Mouse (Mus musculus): ENCODE results near the gene Il11ra1. TPM values are rescaled to one million over a fixed set of nuclear protein-coding genes. Genes with fewer than 3 reads are reported as not detected.

The Il11ra1 gene
- polyA plus RNA-seq, 1 experiment from 2014 or later, result 83.7 TPM

DNA sequence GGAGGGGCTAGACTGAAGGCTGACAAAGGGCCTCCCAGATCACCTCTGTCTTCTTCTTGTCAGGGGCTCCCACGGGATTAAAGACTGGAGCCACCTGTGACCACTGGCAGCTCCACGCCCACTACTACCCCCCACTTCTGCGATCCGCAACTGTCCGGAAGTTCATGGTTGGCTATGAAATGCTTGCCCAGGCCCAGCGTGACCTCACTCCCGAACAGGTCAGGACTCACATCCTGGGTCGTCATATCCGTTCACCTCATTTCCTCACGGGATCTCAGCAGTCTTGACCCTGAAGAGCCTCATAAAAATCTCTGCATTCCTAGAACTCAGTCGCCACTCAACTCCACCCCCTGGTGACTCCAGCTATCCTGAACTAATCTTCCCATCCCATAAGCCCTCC, 58.2 kb downstream of the Il11ra1 start:
- 81% methylated on average over 11 of the region's 11 CpGs for WGBS
- no peak for ATAC-seq (ENCODE audit: low FRiP score)
- no peak overlapping the region for H3K4me3 ChIP-seq (ENCODE audit: low read depth, low read length)
- H3K27me3 ChIP-seq (ENCODE audit: control insufficient read depth, insufficient read depth, low read length), result no peaks in the 10 kb centered on the region
- no peak overlapping the region for H3K4me2 ChIP-seq (replicated peaks; ENCODE audit: low read depth, low read length)
- DNase-seq (ENCODE audit: low spot score), result no peak
- H3K36me3 ChIP-seq (ENCODE audit: control insufficient read depth, insufficient read depth, low read length), result no peaks in the 10 kb centered on the region
- no peaks in the 10 kb centered on the region for H3K9me3 ChIP-seq (ENCODE audit: control insufficient read depth, low read length)
- H3K4me1 ChIP-seq (replicated peaks; ENCODE audit: control insufficient read depth, insufficient read depth, low read length), result peaks cover 2% of the 10 kb centered on the region; the same call in 1 of the 2 replicates
- no peak overlapping the region for H3K27ac ChIP-seq (ENCODE audit: low read depth, low read length)
- H3K9ac ChIP-seq (ENCODE audit: low read depth, low read length), result no peak overlapping the region

DNA sequence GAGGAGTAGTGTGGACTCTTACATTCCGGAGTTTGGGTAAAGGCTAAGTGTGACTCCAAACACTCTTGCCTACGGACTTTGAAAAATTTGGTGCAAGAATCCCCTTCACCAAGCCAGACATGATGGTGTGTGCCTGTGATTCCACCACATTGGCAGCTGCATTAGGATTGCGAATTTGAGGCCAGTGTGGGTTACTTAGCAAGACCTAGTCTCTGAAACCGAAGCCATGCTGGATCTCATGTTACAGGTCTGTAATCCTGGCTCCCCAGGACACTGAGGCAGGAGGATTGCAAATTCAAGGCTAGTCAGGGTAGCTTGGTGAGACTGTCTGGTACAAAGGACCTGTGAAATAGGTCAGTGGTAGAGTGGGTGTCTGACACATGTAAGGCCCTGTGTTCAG, 58.9 kb downstream of the Il11ra1 start:
- Histone ChIP-seq H3K27ac (ENCODE audit: low read depth, low read length) (no peak overlapping the region), H3K4me1 (replicated peaks; ENCODE audit: control insufficient read depth, insufficient read depth, low read length) (peaks cover 2% of the 10 kb centered on the region; the same call in 1 of the 2 replicates), H3K9ac (ENCODE audit: low read depth, low read length) (no peak overlapping the region), H3K9me3 (ENCODE audit: control insufficient read depth, low read length) (no peaks in the 10 kb centered on the region), H3K4me3 (ENCODE audit: low read depth, low read length) (no peak overlapping the region), H3K36me3 (ENCODE audit: control insufficient read depth, insufficient read depth, low read length) (no peaks in the 10 kb centered on the region), H3K27me3 (ENCODE audit: control insufficient read depth, insufficient read depth, low read length) (no peaks in the 10 kb centered on the region), H3K4me2 (replicated peaks; ENCODE audit: low read depth, low read length) (no peak overlapping the region)
- ATAC-seq (ENCODE audit: low FRiP score), result no peak
- 86% methylated on average over 4 of the region's 4 CpGs for WGBS
- DNase-seq (ENCODE audit: low spot score), result no peak

DNA sequence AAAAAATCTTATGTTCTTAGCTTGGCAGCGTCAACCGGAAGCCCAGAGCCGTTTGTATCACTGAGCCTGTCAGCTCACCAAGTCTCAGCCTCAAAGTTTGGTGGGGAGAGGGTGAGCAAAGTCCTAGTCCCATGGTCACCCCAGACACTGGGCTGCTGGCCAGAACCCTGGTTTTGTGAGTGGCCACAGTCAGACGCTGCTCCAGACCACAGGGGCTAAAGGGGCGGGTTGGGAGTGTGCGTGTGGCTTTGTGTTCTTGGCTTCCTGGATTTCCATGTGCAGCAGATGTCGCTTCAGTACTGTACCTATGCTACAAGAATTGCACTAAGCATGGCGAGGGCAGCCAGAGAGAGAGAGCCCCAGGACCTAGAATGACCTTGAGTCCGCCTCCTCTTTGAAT, 59.4 kb downstream of the Il11ra1 start:
- Histone ChIP-seq H3K36me3 (ENCODE audit: control insufficient read depth, insufficient read depth, low read length) (no peaks in the 10 kb centered on the region), H3K27ac (ENCODE audit: low read depth, low read length) (no peak overlapping the region), H3K4me3 (ENCODE audit: low read depth, low read length) (no peak overlapping the region), H3K4me1 (replicated peaks; ENCODE audit: control insufficient read depth, insufficient read depth, low read length) (peaks cover 2% of the 10 kb centered on the region; the same call in 1 of the 2 replicates), H3K9ac (ENCODE audit: low read depth, low read length) (no peak overlapping the region), H3K4me2 (replicated peaks; ENCODE audit: low read depth, low read length) (no peak overlapping the region), H3K27me3 (ENCODE audit: control insufficient read depth, insufficient read depth, low read length) (no peaks in the 10 kb centered on the region), H3K9me3 (ENCODE audit: control insufficient read depth, low read length) (no peaks in the 10 kb centered on the region)
- ATAC-seq (ENCODE audit: low FRiP score) (no peak), DNase-seq (ENCODE audit: low spot score) (no peak)
- 87% methylated on average over 9 of the region's 9 CpGs for WGBS

DNA sequence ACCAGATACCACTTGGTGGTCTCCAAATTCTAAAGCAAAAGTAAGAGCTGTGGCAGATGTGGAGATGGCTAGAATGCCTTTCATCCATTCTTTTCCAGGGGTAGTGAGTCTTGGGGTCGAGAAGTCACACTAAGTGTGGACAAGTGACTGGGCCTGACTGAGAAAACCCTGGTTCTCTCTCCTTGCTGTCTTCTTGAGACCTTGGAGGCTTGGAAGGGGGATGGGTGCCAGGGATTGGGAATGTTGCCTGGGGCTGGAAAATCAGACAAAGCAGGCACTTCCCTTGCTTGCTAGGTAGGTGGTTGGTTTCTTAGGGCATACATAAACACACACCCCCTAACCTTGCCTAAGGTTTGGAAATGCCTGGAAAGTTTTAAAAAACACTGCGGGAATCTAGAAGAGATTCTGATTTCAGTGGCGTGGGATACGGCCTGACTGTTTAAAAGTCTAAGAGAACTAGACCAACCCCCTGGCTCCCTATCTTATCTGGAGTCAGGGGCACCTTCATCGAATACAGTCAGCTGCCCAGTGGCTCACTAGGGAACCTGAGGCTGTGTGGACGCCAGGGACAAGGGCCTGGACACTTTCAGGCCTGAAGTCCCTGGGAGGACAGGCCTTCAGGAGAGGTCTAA, 60.0 kb downstream of the Il11ra1 start:
- peak overlapping the region; percentile 43; the same call in 1 of the 2 replicates for H3K27ac ChIP-seq (ENCODE audit: low read depth, low read length)
- peak overlapping the region; percentile 40 for H3K4me2 ChIP-seq (replicated peaks; ENCODE audit: low read depth, low read length)
- WGBS, result 43% methylated on average over 6 of the region's 6 CpGs

DNA sequence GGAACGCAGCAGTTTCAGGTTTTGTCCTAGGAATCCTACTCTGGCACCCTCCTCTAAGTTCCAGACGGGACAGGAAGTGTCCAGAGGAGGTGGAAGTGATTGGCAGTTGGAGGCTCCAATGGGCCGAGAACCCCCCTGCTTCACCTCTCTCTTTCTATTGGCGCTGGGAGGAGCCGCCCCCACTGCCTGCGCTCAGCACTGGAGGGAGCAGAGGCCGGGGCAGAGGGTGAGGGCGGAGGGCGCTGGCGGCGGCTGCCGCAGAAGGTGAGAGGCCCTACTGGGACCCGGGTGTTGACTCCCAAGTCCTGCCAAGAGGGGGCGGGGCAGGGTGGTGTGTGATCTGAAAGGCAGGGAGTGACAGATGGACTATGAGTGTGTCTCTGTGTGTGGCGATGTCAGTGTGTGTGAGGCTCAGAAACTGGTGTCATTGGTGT, 60.5 kb downstream of the Il11ra1 start:
- Histone ChIP-seq H3K27ac (ENCODE audit: low read depth, low read length) (peak overlapping the region; percentile 43), H3K9me3 (ENCODE audit: control insufficient read depth, low read length) (no peaks in the 10 kb centered on the region), H3K9ac (ENCODE audit: low read depth, low read length) (peak overlapping the region; percentile 44), H3K4me2 (replicated peaks; ENCODE audit: low read depth, low read length) (peak overlapping the region; percentile 40), H3K27me3 (ENCODE audit: control insufficient read depth, insufficient read depth, low read length) (no peaks in the 10 kb centered on the region), H3K4me3 (ENCODE audit: low read depth, low read length) (peak overlapping the region; percentile 36), H3K4me1 (replicated peaks; ENCODE audit: control insufficient read depth, insufficient read depth, low read length) (peaks cover 2% of the 10 kb centered on the region; the same call in 1 of the 2 replicates), H3K36me3 (ENCODE audit: control insufficient read depth, insufficient read depth, low read length) (no peaks in the 10 kb centered on the region)
- 3% methylated on average over 15 of the region's 15 CpGs for WGBS
- ATAC-seq (ENCODE audit: low FRiP score), result peak; percentile 86
- peak; percentile 86 for DNase-seq (ENCODE audit: low spot score)

More for the DNA sequence above, 60.0 kb downstream of the Il11ra1 start:
- peak overlapping the region; percentile 44 for H3K9ac ChIP-seq (ENCODE audit: low read depth, low read length)
- H3K27me3 ChIP-seq (ENCODE audit: control insufficient read depth, insufficient read depth, low read length), result no peaks in the 10 kb centered on the region
- peak overlapping the region; percentile 36 for H3K4me3 ChIP-seq (ENCODE audit: low read depth, low read length)
- ATAC-seq (ENCODE audit: low FRiP score) (no peak), DNase-seq (ENCODE audit: low spot score) (peak; percentile 6)
- H3K36me3 ChIP-seq (ENCODE audit: control insufficient read depth, insufficient read depth, low read length), result no peaks in the 10 kb centered on the region
- no peaks in the 10 kb centered on the region for H3K9me3 ChIP-seq (ENCODE audit: control insufficient read depth, low read length)
- peaks cover 2% of the 10 kb centered on the region; the same call in 1 of the 2 replicates for H3K4me1 ChIP-seq (replicated peaks; ENCODE audit: control insufficient read depth, insufficient read depth, low read length)

DNA sequence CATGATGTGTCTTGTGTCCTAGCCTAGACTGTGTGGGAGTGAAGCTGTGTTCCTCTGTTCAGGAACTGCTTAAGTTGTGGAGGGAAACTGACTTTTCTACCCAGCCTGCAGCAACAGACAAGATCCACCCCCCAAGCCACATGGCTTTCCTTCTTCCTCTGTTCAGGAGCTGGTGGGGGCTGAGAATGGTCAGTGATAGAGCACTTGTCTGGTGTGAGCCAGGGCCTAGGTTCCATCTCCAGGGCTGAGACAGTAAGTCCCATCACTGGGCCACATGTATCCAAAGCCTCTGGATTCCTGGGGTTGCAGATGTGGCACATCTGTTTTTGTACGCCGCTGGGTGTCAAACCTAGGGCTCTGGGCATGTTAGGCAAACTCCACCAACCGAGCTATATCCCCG, 61.1 kb downstream of the Il11ra1 start:
- H3K9ac ChIP-seq (ENCODE audit: low read depth, low read length), result no peak overlapping the region; the same call in 1 of the 2 replicates
- ATAC-seq (ENCODE audit: low FRiP score) (0 out of 2 replicates have a peak, but pooled peaks have one; percentile 28), DNase-seq (ENCODE audit: low spot score) (peak; percentile 5)
- H3K36me3 ChIP-seq (ENCODE audit: control insufficient read depth, insufficient read depth, low read length), result no peaks in the 10 kb centered on the region
- H3K4me3 ChIP-seq (ENCODE audit: low read depth, low read length), result peak overlapping the region; percentile 36
- peaks cover 2% of the 10 kb centered on the region; the same call in 1 of the 2 replicates for H3K4me1 ChIP-seq (replicated peaks; ENCODE audit: control insufficient read depth, insufficient read depth, low read length)
- H3K27me3 ChIP-seq (ENCODE audit: control insufficient read depth, insufficient read depth, low read length), result no peaks in the 10 kb centered on the region
- 79% methylated on average over 4 of the region's 4 CpGs for WGBS
- peak overlapping the region; percentile 40 for H3K4me2 ChIP-seq (replicated peaks; ENCODE audit: low read depth, low read length)
- H3K9me3 ChIP-seq (ENCODE audit: control insufficient read depth, low read length), result no peaks in the 10 kb centered on the region
- no peak overlapping the region for H3K27ac ChIP-seq (ENCODE audit: low read depth, low read length)

DNA sequence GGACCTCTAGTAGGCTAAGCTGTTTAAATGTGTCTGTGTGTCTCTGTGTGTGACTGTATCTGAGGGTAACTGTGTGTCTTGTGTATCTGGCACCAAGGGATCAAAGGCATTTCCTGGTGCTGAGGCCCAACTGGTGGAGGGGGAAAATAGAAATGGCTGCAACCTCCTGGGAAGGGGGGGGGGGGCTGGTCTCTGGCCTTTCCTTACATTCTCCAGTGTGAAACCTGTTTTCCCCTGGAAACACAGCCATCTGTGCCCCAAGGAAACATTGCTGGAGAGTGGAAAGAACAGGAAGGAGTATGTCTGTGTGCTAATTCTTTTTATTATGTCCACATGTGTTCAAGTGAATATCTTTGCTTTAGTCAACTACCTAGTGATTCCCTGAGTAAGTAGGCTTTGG, 61.9 kb downstream of the Il11ra1 start:
- 0 out of 2 replicates have a peak overlapping the region, but pooled peaks have one; percentile 40 for H3K4me2 ChIP-seq (replicated peaks; ENCODE audit: low read depth, low read length)
- no peak overlapping the region for H3K9ac ChIP-seq (ENCODE audit: low read depth, low read length)
- no peak overlapping the region for H3K4me3 ChIP-seq (ENCODE audit: low read depth, low read length)
- peak overlapping the region; percentile 14; the same call in 1 of the 2 replicates for H3K27ac ChIP-seq (ENCODE audit: low read depth, low read length)
- no peaks in the 10 kb centered on the region for H3K9me3 ChIP-seq (ENCODE audit: control insufficient read depth, low read length)
- H3K36me3 ChIP-seq (ENCODE audit: control insufficient read depth, insufficient read depth, low read length), result no peaks in the 10 kb centered on the region
- DNase-seq (ENCODE audit: low spot score) (peak; percentile 6), ATAC-seq (ENCODE audit: low FRiP score) (no peak)
- H3K27me3 ChIP-seq (ENCODE audit: control insufficient read depth, insufficient read depth, low read length), result no peaks in the 10 kb centered on the region
- peaks cover 2% of the 10 kb centered on the region; the same call in 1 of the 2 replicates for H3K4me1 ChIP-seq (replicated peaks; ENCODE audit: control insufficient read depth, insufficient read depth, low read length)

DNA sequence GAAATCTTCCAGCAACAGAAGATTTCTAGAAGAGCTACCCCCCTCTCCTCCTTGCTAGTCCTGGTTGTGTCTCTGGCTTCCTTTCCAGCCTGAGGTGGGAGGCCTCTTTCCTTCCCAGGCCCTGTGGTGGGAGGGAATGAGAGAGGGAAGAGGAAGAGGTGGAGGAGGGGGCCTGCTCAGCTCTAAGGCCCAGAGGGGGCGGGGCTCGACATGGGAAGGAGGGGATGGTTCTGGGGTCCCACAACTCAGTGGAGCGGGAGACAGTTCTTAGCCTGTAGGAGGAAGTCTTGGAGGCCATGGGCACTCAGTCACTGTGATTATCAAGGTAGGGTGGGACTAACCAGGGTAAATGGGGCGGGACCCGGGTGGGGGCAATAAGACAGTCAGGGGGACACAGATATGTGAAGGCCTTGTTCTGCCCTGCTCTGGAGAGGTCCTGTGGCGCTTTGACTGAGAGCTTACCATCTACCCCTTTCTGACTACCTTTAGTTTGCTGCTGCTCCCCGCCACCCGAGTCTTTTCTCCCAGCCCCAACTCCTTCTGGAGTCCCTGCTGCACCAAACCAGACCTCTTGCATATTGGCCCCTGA, 62.4 kb downstream of the Il11ra1 start:
- peak overlapping the region; percentile 34; the same call in 1 of the 2 replicates for H3K27ac ChIP-seq (ENCODE audit: low read depth, low read length)
- ATAC-seq (ENCODE audit: low FRiP score), result peak; percentile 36; the same call in 1 of the 2 replicates
- DNase-seq (ENCODE audit: low spot score), result peak; percentile 44
- peak overlapping the region; percentile 28; the same call in 1 of the 2 replicates for H3K9ac ChIP-seq (ENCODE audit: low read depth, low read length)
- WGBS, result 40% methylated on average over 8 of the region's 8 CpGs
- no peaks in the 10 kb centered on the region for H3K27me3 ChIP-seq (ENCODE audit: control insufficient read depth, insufficient read depth, low read length)
- no peak overlapping the region for H3K4me3 ChIP-seq (ENCODE audit: low read depth, low read length)
- no peaks in the 10 kb centered on the region for H3K36me3 ChIP-seq (ENCODE audit: control insufficient read depth, insufficient read depth, low read length)
- peak overlapping the region; percentile 7 for H3K4me2 ChIP-seq (replicated peaks; ENCODE audit: low read depth, low read length)
- H3K4me1 ChIP-seq (replicated peaks; ENCODE audit: control insufficient read depth, insufficient read depth, low read length), result peaks cover 2% of the 10 kb centered on the region; the same call in 1 of the 2 replicates
- no peaks in the 10 kb centered on the region for H3K9me3 ChIP-seq (ENCODE audit: control insufficient read depth, low read length)
